Mouse (Mus musculus) myocyte (in vitro differentiated cells): ENCODE measurements at regions not wholly inside any gene's neighbourhood (a gene's known extent, or its start where the extent isn't known, plus 50 kb on each side); places are given as distances from the start of the nearest gene placed in this dataset.

Experiments used
- CEBPB ChIP-seq: IDR thresholded peaks from 2 replicates; pipeline ENCODE4 v1.6.1; 2011; ENCODE audit warnings: mild to moderate bottlenecking, moderate library complexity; ENCODE audit not compliant: poor library complexity, insufficient read depth, severe bottlenecking
- E2F4 ChIP-seq: IDR thresholded peaks from one replicate; pipeline ENCODE4 v1.6.1; 2011; ENCODE audit warnings: mild to moderate bottlenecking, control low read depth, moderate library complexity; ENCODE audit not compliant: insufficient read depth
- MAX ChIP-seq: IDR thresholded peaks from one replicate; pipeline ENCODE4 v1.6.1; 2011; ENCODE audit warnings: low read depth, mild to moderate bottlenecking, control low read depth
- MYOG ChIP-seq, 3 experiments: IDR thresholded peaks; one replicate each; pipeline ENCODE4 v1.6.1; 2011; ENCODE audit warnings: control low read depth in 2 of 3, low read depth in 2 of 3, mild to moderate bottlenecking in 2 of 3; ENCODE audit not compliant: insufficient read length in 2 of 3, control insufficient read depth in 1 of 3, insufficient read depth in 1 of 3
- POLR2A ChIP-seq: IDR thresholded peaks from one replicate; pipeline ENCODE4 v1.6.1; 2011; ENCODE audit warnings: low read depth, mild to moderate bottlenecking, control low read depth, moderate library complexity; ENCODE audit not compliant: insufficient read length
- TCF12 ChIP-seq: IDR thresholded peaks from one replicate; pipeline ENCODE4 v1.6.1; 2011; ENCODE audit warnings: mild to moderate bottlenecking, control low read depth; ENCODE audit not compliant: poor library complexity, insufficient read depth, severe bottlenecking
- TCF3 ChIP-seq: IDR thresholded peaks from one replicate; pipeline ENCODE4 v1.6.1; 2011; ENCODE audit warnings: low read depth, control low read depth; ENCODE audit not compliant: insufficient read length
- USF1 ChIP-seq: IDR thresholded peaks from one replicate; pipeline ENCODE4 v1.6.1; 2011; ENCODE audit warnings: low read depth, mild to moderate bottlenecking, control low read depth, moderate library complexity

- TF ChIP-seq TCF3: no peak
- TF ChIP-seq POLR2A: no peak
- TF ChIP-seq USF1: no peak
- TF ChIP-seq MYOG (IDR thresholded peaks at IDR 0.05; ENCODE audit: control insufficient read depth in 1 of 3, insufficient read depth in 1 of 3, insufficient read length in 2 of 3, low read depth in 2 of 3): no peak
- no peak for TF ChIP-seq TCF12
- TF ChIP-seq MAX: no peak
- TF ChIP-seq CEBPB: no peak
- no peak for TF ChIP-seq E2F4
Observed at GRCm38 (mm10) chr12:30483370-30483769, 100.9 kb upstream of the Tmem18 start.
